Mouse (Mus musculus): ENCODE data around the gene Sf3b3. TPM values are rescaled to one million over a fixed set of nuclear protein-coding genes. Genes with fewer than 3 reads are reported as not detected.
"Not testable (repeated sequence)": the region's sequence is repeated elsewhere in the genome, so short reads cannot be mapped to it uniquely, and the experiment has no call there.

Sf3b3 gene
- 10 to 100 TPM; 79.7 to 89.2 TPM for polyA plus RNA-seq (2017; shearing (Covaris generic))

DNA sequence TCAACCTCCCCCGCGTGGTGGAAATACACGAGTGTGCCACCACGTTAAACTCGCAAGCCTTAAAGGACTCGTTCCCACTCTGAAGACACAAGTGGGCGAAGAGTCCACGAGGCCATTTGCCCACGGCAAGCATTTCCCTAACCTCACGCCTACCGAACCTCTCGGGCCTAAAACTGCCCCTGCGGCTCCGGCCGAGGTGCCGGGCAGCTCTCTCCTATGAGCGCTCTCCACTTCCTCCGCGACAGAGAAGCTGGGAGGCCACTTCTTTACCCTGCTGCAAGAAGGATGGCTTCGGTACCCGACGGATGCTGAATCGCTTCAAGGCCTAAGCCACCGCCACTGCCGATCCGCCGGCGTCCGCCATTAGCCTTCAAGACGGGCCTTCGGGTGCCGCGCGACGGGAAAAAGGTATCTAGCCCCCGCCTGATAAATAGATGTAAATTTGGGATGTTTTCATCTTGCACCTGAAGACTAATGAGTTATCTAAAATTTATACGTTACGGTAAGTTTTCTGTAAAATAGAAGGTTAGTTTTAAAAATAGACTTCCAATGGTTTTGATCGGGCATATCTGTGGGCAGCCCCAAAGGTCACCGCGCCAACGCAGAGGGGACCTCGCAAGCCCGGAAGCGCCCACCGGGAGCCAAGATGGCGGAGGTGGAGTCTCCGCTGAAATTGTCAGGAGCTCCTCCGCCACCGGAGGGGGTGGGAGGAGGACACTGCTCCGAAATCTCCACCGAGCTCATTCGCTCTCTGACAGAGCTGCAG, at the start of gene Sf3b3, which contains the start of gene Cog4:
Gene Sf3b3 (minus strand): TSS at position 383 of the 766 bp plus-strand sequence.
Gene Cog4 (plus strand): TSS at position 196 of the 766 bp plus-strand sequence.
- ATAC-seq: peak; percentile 75

DNA sequence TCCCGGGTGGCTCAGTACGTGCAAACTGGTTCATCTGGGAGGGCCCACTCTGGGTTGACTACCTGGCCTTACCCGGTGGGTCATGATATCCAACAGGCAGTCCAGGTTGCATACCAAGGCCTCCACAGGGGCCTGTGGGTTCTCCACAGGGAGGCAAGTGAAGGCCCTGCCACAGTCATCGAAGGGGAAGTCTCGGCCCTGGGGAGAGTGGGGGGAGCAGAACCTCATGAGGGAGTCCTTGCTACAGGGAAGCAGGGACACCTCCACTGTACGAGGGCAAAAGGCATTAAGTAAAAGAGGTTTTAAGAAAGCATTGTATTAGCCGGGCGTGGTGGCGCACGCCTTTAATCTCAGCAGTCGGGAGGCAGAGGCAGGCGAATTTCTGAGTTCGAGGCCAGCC, 49.2 kb upstream of the Sf3b3 start:
- ATAC-seq: no peak

- ATAC-seq: no peak
These were observed 48.7 kb upstream of the Sf3b3 start for GRCm38 (mm10) chr8:110895254-110895653.

DNA sequence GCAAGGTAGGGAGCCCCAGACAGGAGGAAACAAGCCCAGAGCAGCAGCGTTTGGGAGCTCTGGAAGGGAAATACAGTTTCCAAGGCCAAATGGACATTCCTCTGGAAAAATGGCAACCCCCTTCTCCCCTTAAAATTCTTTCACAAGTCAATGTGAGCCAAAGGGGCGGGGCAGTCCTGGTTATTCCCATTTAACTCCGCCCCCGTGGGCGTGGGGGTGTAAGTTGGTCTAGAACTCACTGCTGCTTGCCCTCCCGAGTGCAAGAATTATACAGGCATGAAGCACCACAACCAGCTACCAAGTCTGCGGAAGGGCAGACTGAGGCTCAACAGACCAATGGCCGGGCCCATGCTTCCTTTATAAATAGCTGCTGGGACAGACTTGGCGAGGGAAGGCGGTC, 48.3 kb upstream of the Sf3b3 start:
- no peak for ATAC-seq

DNA sequence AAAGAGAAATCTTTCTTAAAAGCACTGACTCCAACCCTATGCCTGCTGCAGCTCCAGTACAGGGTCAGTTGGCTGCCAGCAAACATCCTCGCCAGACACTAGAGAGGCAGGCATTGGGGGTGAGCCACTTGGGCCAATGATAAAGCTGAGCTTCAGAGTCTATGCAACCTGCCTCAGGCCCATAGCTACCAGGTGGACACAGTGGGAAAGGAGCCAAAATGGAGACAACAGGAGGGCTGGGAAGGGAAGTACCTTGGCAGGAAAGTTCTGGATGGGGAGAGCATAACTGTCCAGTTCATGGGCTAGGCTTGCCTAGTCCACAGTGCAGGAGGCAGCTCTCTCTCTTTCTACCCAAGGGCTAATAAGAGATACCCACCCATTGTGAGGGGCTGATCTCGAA, 46.3 kb upstream of the Sf3b3 start:
- ATAC-seq: no peak

DNA sequence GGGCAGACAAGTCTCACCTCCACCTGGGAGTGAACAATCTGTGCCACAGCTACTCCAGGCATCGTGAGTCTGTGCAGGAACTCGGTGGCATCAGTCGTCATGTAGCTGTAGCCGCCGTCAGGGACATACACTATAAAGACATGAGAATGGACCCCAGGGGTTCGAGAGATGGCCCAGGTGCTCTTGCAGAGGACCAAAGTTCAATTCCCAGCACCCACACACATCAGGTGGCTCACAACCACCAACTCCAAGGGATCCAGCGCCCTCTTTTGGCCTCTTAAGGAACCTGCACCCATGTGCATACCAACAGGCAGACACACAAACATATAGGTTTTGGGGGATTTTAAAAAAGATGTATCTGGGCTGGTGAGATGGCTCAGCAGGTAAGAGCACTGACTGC, 45.5 kb upstream of the Sf3b3 start:
- ATAC-seq: no peak

DNA sequence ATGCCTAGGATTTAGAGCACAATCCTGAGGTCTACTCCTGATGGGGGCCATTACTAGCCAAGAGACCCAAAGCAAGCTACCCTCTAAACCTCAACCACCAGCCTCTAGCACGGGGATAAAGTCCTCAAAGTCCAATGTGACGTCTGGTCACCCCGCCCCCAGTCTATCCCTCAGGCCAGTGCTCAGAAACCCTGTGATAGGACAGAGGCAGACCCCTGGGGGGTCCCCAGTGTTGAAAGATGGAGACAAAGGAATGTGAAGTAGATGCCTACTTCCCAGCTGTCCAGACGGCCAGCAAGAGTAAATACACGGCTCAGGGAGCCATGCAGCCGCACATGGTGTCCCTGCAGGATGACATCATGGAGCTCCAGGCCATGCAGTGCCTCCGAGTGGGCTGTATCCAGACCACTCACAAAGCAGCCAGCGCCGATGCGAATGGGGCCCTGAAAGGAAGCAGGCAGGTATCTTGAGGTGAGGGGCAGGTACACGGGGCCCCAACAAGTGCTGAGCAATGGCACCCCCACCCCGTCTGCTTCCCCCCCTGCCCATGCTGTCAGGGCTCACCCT, 43.4 kb upstream of the Sf3b3 start:
- ATAC-seq: no peak

- no peak for ATAC-seq
These were observed 42.3 kb upstream of the Sf3b3 start for GRCm38 (mm10) chr8:110888860-110889259.

GRCm38 (mm10) chr8:110888441-110888840, 41.9 kb upstream of the Sf3b3 start:
- no peak for ATAC-seq

DNA sequence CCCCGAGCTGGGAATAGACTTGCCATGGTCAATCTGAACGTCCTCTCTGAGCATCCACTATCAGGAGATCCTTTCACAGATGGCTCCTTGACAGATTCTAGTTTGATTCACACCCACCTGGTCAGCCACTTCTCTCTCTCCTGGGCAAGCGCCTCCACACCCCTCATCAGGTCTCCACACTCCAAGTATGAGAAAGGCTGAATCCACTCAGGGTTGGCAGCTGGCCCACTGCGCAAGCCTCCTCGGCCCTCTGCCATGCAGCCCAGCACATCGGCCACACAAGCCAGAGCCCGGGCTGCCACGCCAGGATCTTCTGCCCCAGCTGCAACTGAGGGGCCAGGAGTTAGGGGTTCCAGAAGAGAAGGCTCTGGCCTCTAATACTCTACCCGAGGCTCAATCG, 41.0 kb upstream of the Sf3b3 start:
- ATAC-seq: no peak

DNA sequence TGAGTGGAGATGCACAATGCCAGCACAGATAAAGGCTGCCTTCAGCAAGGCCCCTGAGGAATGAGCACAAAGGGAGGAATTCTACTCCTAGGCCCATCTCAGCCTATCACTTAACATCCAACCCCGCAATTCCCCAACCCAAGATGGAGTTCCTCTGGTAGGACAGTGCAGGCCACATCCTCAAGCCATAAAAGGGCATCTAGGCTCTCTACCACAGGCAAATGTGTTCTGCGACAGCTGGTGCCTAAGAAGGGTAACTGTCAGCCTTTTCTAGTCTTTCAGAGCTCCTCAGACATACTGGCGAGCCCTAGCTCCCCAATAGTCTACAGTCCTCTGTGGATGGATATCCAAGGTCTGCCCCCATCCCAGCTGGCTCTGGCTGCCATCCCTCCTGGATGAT, 40.0 kb upstream of the Sf3b3 start:
- ATAC-seq: no peak

DNA sequence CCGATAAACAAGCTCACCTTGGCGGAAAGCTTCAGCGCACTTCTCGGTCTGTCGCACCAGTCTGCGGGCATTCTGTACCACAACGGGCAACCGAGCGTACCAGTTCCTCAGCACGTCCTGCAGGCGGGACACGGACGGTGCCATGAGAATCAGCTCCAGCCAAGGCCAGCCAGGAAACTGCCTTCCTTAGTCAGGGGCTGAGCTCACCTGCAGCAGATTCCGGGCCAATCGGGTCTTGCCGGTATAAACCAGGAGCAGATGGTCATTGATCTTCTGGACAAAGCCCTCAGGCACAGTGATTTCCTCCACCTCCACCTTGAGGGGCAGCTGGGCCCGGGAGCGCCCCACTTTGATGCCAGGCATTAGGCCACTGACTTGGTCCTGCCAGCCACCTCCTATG, 37.2 kb upstream of the Sf3b3 start:
- ATAC-seq: no peak

DNA sequence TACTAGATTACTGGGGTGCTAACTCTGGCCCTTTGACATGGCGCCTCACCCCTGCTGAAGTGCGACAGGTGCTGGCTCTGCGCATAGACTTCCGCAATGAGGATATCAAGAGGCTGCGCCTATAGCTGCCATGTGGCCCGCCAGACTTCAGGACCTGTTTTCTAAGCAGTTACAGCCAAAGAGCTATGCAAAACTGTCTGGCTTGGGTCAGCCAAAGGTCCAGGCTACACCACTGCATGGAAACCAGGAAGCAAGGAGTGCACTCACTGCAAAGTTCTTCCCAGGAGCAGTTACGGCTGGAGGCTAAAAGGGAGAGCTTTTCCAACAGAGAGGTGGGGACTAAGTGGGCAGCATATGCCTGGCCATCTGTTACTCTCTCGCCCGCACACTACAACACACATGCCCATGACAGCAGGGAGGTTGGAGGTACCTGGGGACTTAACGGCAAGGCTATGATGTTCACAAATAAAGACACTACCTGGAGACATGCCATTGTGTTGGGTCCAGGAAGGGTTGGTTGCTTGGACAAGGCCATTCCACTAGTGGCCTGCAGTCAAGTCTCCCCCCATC, 35.2 kb upstream of the Sf3b3 start:
- no peak for ATAC-seq

- no peak for ATAC-seq
These were observed 31.3 kb upstream of the Sf3b3 start for GRCm38 (mm10) chr8:110877862-110878261.

GRCm38 (mm10) chr8:110870501-110870900, 23.9 kb upstream of the Sf3b3 start:
- ATAC-seq: no peak

DNA sequence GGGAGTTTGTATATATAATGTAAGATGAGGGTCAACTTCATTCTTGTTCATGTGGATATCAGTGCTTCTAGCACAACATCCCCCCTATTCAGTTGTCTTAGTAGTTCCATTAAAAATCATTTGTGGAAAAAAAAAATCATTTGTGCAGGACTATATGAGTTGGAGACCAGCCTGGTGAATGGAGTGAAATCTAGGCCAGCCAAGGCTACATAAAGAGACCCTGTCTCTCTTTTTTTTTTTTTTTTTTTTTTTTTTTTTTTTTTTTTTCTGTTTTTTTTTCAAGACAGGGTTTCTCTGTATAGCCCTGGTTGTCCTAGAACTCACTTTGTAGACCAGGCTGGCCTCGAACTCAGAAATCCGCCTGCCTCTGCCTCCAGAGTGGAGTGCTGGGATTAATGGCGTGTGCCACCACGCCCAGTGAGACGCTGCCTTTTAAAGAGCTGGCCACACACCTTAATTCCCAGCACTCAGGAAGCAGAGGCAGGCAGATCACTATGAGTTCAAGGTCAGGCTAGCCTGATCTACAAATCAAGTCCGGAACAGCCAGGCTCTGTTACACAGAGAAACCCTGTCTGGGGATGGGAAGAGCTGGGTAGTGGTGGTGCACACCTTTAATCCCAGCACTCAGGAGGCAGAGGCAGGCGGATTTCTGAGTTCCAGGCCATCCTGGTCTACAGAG, 14.9 kb upstream of the Sf3b3 start:
- not testable (repeated sequence) for ATAC-seq

DNA sequence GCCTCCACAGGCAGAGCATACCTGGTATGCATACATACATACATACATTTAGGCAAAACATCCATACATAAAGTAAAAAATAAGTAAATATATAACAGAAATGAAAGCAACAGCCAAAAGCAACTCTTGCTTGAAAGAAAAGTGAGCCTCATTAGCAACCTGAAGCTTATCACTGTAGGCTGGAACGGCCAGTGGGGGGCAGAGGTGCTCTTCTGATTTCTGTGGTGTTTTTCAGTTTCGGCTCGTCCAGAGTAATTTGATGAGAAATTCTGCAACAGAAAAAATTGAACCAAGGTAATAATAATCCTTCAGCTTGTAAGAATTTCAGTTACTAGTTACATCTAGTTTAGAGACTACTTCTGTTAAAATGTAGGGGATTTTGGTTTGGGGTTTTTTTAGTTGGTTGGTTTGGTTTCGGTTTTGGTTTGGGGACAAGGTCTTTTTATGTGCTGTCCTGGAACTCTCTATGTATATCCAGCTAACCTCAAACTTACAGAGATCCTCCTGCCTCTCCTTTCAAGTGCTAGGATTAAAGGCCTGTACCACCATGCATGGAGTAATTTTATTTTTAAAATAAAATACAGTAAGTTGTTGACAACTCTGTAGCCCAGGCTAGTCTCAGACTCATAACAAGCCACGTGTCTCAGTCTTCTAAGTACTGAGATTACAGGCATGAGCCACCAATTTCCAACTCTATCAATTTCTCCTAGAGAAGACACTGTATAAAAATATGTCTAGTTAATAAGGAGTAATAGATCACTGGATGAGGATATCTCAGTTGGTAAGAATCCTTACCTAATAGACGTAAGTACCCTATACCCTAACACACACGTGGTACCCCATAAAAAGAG, 13.3 kb upstream of the Sf3b3 start:
- peak; percentile 78 for ATAC-seq

- no peak for ATAC-seq
These were observed 10.3 kb upstream of the Sf3b3 start for GRCm38 (mm10) chr8:110856760-110857461.

DNA sequence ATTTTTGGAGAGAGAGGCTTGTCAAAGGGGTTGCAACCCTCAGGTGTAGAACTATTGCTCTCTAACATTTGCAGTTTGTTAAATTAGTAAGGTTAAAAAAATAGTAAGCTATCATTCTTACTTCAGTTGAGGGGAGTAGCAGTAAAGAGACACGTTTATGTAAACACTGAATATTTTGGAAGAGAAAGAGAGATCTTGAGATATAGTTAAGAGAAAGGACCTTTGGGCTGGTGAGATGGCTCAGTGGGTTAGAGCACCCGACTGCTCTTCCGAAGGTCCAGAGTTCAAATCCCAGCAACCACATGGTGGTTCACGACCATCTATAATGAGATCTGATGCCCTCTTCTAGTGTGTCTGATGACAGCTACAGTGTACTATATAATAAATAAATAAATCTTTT, 9.5 kb upstream of the Sf3b3 start:
- not testable (repeated sequence) for ATAC-seq

DNA sequence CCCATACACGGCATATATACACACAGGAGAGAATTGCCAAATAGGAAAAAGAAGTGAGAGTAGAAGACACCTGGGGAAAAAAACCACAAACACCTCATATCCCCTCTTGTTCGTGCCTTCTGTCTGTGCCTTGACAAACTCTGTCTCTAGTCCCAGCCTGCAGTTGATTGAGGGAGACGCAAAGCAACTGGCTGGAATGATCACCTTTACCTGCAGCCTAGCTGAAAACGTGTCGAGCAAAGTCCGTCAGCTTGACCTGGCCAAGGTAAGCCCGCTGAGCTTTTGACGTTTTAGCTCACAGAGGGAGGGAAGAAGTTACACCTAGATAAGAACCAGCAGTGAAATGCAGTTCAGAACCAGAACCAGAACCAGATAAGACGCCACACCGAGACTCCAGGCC, 4.6 kb upstream of the Sf3b3 start:
- ATAC-seq: no peak

- no peak for ATAC-seq
These were observed 1.3 kb upstream of the Sf3b3 start for GRCm38 (mm10) chr8:110847645-110848495.
